Mouse (Mus musculus): ENCODE measurements at regions not wholly inside any gene's neighbourhood (a gene's known extent, or its start where the extent isn't known, plus 50 kb on each side); places are given as distances from the start of the nearest gene placed in this dataset.

- in situ Hi-C loops (cut with MboI; ENCODE audit: low pct_ligation_motif_present, low pct_unique_long_range_greater_than_20kb, low sequenced_read_pairs): no loop called here
- Histone ChIP-seq H3K79me2 (replicated peaks; ENCODE audit: control insufficient read depth, extremely low read depth, insufficient read depth, poor library complexity, severe bottlenecking) (no peaks in the 10 kb centered on the region), H3K4me2 (ENCODE audit: insufficient read depth, low read depth, poor library complexity, severe bottlenecking) (no peak overlapping the region), H3K9ac (ENCODE audit: insufficient read depth, low read depth) (no peak overlapping the region), H3K27me3 (replicated peaks) (no peaks in the 10 kb centered on the region), H3K4me1 (ENCODE audit: control insufficient read depth in 1 of 2, insufficient read depth in 2 of 2) (no peaks in the 10 kb centered on the region), H3K4me3 (replicated peaks in 1 of 3; ENCODE audit: low read depth in 2 of 3, low read length in 2 of 3, poor library complexity in 1 of 3) (no peak overlapping the region), H3K27ac (ENCODE audit: insufficient read depth, low read depth) (no peak overlapping the region), H3K9me3 (replicated peaks; ENCODE audit: low read length) (peaks cover 23% of the 10 kb centered on the region), H3K36me3 (replicated peaks in 1 of 2; ENCODE audit: control insufficient read depth in 1 of 2, insufficient read depth in 1 of 2, low read length in 1 of 2) (no peaks in the 10 kb centered on the region)
- no peak for DNase-seq (ENCODE audit: extremely low read depth)
- TF ChIP-seq ELF1 (IDR thresholded peaks at IDR 0.05; ENCODE audit: low read depth, low read length) (no peak), MAFK (IDR thresholded peaks at IDR 0.05; ENCODE audit: insufficient replicate concordance, low read length) (no peak), EP300 (IDR thresholded peaks at IDR 0.05; ENCODE audit: low read length) (no peak), POLR2AphosphoS2 (IDR thresholded peaks at IDR 0.05; ENCODE audit: low read depth, low read length) (no peak), MAX (IDR thresholded peaks at IDR 0.05; ENCODE audit: low read length) (no peak), HCFC1 (IDR thresholded peaks at IDR 0.05; ENCODE audit: low read depth, low read length) (no peak), MAZ (IDR thresholded peaks at IDR 0.05; ENCODE audit: low read depth, low read length) (no peak), ZC3H11A (IDR thresholded peaks at IDR 0.05; ENCODE audit: low read depth, low read length) (no peak), KAT2A (IDR thresholded peaks at IDR 0.05; ENCODE audit: insufficient replicate concordance, low read length) (no peak), ETS1 (conservative IDR thresholded peaks at IDR 0.05; ENCODE audit: low read depth, low read length) (no peak), BHLHE40 (IDR thresholded peaks at IDR 0.05; ENCODE audit: low read depth, low read length) (no peak), NELFE (IDR thresholded peaks at IDR 0.05; ENCODE audit: low read depth, low read length) (no peak), E2F4 (IDR thresholded peaks at IDR 0.05; ENCODE audit: insufficient replicate concordance, low read depth, low read length) (no peak), MEF2A (IDR thresholded peaks at IDR 0.05; ENCODE audit: borderline replicate concordance, low read depth, low read length) (no peak), MYC (IDR thresholded peaks at IDR 0.05; ENCODE audit: low read depth, low read length) (no peak), GABPA (IDR thresholded peaks at IDR 0.05; ENCODE audit: insufficient replicate concordance, low read depth, low read length) (no peak)
- dilution Hi-C loops (cut with MboI; ENCODE audit: extremely low pct_ligation_motif_present, extremely low pct_unique_long_range_greater_than_20kb, low sequenced_read_pairs): no loop called here
Measured at GRCm38 (mm10) chr10:124163441-124163840, 899.6 kb downstream of the Fam19a2 start.

- H3K9ac ChIP-seq (ENCODE audit: insufficient read depth, low read depth): no peak overlapping the region
- dilution Hi-C loops (cut with MboI; ENCODE audit: extremely low pct_ligation_motif_present, extremely low pct_unique_long_range_greater_than_20kb, low sequenced_read_pairs): no loop called here
- no peak overlapping the region for H3K27ac ChIP-seq (ENCODE audit: insufficient read depth, low read depth)
- no peak overlapping the region for H3K4me3 ChIP-seq (replicated peaks in 1 of 3; ENCODE audit: low read depth in 2 of 3, low read length in 2 of 3, poor library complexity in 1 of 3)
- no peaks in the 10 kb centered on the region for H3K27me3 ChIP-seq (replicated peaks)
- peaks cover 35% of the 10 kb centered on the region for H3K9me3 ChIP-seq (replicated peaks; ENCODE audit: low read length)
- no peaks in the 10 kb centered on the region for H3K79me2 ChIP-seq (replicated peaks; ENCODE audit: control insufficient read depth, extremely low read depth, insufficient read depth, poor library complexity, severe bottlenecking)
- no peaks in the 10 kb centered on the region for H3K4me1 ChIP-seq (ENCODE audit: control insufficient read depth in 1 of 2, insufficient read depth in 2 of 2)
- in situ Hi-C loops (cut with MboI; ENCODE audit: low pct_ligation_motif_present, low pct_unique_long_range_greater_than_20kb, low sequenced_read_pairs): no loop called here
- DNase-seq (ENCODE audit: extremely low read depth): no peak
- TF ChIP-seq UBTF (IDR thresholded peaks at IDR 0.05; ENCODE audit: low read depth, low read length) (no peak), USF1 (IDR thresholded peaks at IDR 0.05; ENCODE audit: low read depth, low read length) (no peak), ZMIZ1 (IDR thresholded peaks at IDR 0.05; ENCODE audit: low read depth, low read length) (no peak), MAX (IDR thresholded peaks at IDR 0.05; ENCODE audit: low read length) (no peak), ZC3H11A (IDR thresholded peaks at IDR 0.05; ENCODE audit: low read depth, low read length) (no peak), ZNF384 (IDR thresholded peaks at IDR 0.05; ENCODE audit: low read depth, low read length) (no peak), MYC (IDR thresholded peaks at IDR 0.05; ENCODE audit: low read depth, low read length) (no peak), ZKSCAN1 (IDR thresholded peaks at IDR 0.05; ENCODE audit: borderline replicate concordance, low read depth, low read length) (no peak), POLR2A (IDR thresholded peaks at IDR 0.05; ENCODE audit: low read depth, low read length) (no peak), RCOR1 (conservative IDR thresholded peaks at IDR 0.05; ENCODE audit: low read depth, low read length) (no peak), RAD21 (IDR thresholded peaks at IDR 0.05; ENCODE audit: low read depth, low read length) (no peak), CTCF (conservative IDR thresholded peaks at IDR 0.05 in 1 of 2, IDR thresholded peaks at IDR 0.05 in 1 of 2; ENCODE audit: low read depth in 2 of 2, low read length in 2 of 2) (no peak), NELFE (IDR thresholded peaks at IDR 0.05; ENCODE audit: low read depth, low read length) (no peak), MEF2A (IDR thresholded peaks at IDR 0.05; ENCODE audit: borderline replicate concordance, low read depth, low read length) (no peak), MXI1 (IDR thresholded peaks at IDR 0.05; ENCODE audit: low read depth, low read length) (no peak), NRF1 (IDR thresholded peaks at IDR 0.05; ENCODE audit: low read depth, low read length) (no peak), BHLHE40 (IDR thresholded peaks at IDR 0.05; ENCODE audit: low read depth, low read length) (no peak), SIN3A (IDR thresholded peaks at IDR 0.05; ENCODE audit: low read length) (no peak), USF2 (conservative IDR thresholded peaks at IDR 0.05; ENCODE audit: low read depth, low read length) (no peak), ELF1 (IDR thresholded peaks at IDR 0.05; ENCODE audit: low read depth, low read length) (no peak)
- no peaks in the 10 kb centered on the region for H3K36me3 ChIP-seq (replicated peaks in 1 of 2; ENCODE audit: control insufficient read depth in 1 of 2, insufficient read depth in 1 of 2, low read length in 1 of 2)
- H3K4me2 ChIP-seq (ENCODE audit: insufficient read depth, low read depth, poor library complexity, severe bottlenecking): no peak overlapping the region
Measured at GRCm38 (mm10) chr10:124175598-124175997, 911.8 kb downstream of the Fam19a2 start.
